Mouse (Mus musculus) spleen, adult 18-20 months (tissue): ENCODE results near the gene Sh3bgrl.
"Not testable (repeated sequence)": the region's sequence is repeated elsewhere in the genome, so short reads cannot be mapped to it uniquely, and the experiment has no call there.

Source experiments
- DNase-seq, 2 experiments: peaks; one replicate each; pipeline ENCODE4 v3.0.0; 2022; ENCODE audit warnings: mixed read lengths in 2 of 2

Gene Sh3bgrl

DNA sequence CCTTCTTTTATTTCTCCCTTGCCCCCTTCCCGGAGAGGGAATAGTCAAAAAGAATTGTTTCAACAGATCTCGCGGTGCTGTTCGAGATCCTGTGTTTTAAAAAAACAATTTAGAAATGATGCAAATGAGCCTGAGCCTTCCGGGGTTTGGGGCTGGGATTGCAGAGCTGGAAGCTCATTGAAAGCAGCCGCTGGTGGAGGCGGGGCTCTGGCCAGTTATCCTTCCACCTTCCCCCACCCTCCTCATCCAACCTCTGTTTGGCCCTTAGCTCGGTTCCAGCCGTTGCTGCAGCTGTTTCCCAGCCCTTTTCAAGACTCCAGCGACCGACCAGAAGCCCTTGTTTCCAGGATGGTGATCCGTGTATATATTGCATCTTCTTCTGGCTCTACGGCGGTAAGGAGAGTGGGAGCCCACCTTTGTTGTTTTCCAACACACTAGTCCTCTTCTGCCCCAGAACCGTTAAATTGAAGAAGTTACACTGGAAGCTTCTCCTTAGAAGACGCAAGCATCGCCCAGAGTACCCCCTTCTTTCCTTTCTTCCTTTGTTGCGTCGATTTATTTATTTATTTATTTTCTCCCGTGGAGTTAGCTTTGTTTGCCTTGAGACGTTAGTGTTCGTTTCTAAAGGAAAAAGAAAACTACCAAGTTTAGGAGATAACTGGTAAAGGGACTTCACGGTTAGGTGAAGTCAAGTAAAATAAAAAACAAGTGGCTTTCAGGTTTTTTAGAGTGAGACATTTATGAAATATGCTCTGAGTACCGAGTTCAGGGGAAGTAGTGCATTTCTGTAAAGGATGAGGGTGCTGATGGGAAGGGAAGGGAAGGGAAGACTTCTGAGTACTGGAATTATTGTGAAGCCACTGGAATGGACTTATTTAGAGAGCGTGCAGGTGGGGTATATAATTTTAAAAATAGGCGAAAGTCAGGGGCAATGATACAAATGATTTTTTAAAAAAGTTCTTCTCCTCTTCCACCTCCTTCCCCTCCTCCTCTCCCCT, at the start of gene Sh3bgrl:
Gene Sh3bgrl (plus strand): TSS at position 121 of the 998 bp plus-strand sequence.
- peak; percentile 40 to 49 for DNase-seq

DNA sequence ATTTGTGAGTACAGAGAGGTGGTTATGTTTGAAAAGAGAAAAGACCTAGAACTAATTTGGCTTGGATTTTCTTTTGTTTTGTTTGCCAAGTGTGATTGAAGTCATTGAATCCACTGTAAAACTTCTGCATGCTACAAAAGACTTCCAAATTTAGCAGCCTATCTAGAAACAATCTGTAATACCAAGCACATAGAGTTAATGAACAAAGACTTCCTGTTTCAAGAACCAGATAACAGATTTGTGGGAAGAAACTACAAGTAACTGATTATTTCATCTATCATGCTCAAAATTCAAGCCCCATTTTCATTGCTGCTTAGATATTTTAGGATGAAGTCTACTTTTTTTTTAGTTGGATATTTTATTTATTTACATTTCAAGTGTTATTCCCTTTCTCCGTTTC, 47.4 kb upstream of the Sh3bgrl start:
- no peak for DNase-seq

DNA sequence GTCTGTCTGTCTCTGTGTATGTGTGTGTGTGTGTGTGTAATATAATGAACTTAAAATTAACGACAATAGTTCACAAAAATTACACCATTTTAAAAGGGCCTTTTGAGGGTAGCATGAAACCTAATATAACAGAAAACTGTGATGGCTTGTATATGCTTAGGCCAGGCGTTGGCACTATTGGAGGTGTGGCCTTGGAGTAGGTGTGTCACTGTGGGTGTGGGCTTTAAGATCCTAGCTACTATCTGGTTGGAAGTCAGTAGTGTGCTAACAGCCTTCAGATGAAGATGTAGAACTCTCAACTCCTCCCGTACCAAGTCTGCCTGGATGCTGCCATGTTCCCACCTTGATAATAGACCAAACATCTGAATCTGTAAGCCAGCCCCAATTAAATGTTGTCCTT, 23.4 kb upstream of the Sh3bgrl start:
- no peak for DNase-seq

DNA sequence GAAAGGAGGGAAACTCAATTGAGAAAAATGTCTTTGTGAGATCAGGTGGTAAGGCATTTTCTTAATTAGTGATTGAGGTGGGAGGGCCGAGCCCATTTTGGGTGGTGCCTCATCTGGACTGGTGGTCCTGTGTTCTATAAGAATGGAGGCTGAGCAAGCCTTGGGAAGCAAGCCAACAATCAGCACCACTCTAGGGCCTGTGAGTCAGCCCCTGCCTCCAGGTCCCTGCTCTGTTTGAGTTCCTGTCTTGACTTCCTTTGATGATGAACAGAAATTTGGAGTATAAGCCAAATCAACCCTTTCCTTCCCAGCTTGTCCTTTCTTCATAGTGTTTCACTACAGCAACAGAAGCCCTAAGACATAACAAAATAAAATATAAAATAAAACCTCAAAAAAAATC, 19.4 kb upstream of the Sh3bgrl start:
- no peak for DNase-seq

DNA sequence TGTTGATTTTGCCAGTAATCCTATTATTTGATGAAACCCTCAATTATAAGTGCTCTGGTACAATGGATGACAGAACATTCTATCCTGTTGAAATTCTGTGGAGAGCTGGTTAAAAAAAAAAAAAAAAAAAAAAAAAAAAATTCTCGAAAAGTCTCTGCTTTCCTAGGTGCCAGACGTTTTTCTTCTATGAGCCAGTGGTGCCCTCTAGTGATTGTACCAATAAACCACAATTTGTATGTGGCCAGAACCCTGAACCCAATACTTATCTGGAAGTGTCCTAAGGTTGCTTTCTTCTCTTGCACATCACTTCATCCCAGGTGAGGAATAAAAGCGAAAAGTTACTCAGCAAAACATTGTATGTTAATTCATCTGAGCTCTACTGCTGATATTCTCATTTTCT, 18.8 kb upstream of the Sh3bgrl start:
- DNase-seq: no peak

DNA sequence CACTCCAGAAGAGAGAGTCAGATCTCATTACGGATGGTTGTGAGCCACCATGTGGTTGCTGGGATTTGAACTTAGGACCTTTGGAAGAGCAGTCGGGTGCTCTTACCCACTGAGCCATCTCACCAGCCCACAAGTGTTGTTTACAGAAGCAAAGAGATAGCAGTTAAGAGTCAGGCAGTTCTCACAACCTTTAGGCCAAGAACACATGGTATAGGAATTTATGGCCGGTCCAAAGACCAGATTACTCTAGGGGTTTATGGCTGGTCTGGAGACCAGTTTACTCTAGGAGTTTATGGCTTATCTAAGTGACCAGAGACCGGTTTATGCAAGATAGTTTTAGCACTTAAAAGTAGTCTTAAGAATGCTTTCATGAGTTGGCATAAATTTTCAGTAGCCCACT, 15.8 kb upstream of the Sh3bgrl start:
- not testable (repeated sequence) for DNase-seq

DNA sequence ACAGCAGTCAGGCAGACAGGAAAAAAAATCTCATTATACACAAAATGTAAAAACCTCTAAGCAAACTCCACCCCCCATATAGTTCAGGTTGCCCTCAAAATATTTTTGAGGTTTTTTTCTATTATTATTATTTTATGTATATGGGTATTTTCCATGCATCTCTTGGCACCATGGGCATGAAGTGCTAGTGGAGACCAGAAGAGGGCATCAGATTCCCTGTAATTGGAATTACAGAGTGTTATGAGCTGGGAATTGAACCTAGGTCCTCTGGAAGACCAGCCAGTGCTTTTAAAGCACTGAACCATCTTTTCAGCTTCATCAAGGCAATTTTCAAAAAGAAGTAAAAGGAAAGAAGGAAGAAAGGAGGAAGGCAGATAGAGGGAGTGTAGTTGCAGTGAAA, 8.1 kb upstream of the Sh3bgrl start:
- no peak for DNase-seq

DNA sequence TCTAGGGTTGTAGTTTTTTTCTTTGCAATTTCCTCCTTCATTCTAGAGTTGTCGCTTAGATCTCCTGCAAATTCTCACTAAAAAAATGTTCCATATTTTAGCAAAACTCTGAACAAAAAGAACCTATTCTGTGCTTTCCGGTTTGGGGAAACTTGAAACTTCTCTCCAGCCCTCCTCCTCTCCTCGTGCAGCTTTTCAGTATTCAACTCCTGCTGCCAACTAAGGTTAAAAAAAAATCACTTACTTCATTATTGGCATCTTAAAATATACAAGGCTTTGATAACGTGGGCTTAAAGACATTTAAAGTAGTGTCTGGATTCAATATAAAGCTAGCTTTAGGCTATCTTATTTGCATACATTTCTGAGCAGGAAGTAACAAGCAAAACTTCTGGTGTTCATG, 365 bp upstream of the Sh3bgrl start:
- no peak for DNase-seq

DNA sequence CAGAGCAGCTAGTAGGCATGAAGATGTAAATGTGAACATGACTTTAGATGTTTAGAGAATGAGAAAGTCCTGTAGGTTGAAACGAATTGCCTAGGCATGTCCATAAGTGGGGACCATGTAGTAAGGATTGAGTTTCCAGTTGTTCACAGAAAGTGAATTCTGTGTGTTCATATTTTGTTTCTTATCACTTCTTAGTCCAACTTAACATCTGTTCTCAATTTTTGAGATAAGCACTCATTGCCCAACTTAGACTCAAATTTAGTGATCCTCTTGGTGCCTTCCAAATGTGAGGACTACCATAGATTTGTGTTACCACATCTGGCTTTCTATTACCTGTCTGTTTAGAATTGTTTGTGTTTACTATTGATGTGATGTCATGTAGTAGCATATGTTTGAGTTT, 3.3 kb downstream of the Sh3bgrl start:
- no peak for DNase-seq

DNA sequence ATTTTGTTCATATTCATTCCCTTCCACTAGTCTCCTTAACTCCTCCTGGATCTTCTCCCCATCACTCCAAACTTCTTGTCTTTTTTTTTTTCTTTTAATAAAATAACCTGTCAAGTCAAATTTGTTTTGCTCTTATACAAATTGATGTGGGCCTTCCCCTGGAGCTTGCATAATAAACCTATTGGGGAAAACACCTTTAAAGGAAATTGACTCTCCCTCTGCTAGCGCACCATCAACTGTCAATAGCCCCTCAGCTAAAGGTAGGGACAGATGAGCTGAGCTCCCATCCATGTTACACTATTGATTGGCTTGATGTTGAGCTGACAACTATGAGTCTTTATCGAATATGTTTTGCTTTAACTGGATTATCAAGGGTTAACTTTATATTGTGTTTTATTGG, 5.3 kb downstream of the Sh3bgrl start:
- no peak for DNase-seq

DNA sequence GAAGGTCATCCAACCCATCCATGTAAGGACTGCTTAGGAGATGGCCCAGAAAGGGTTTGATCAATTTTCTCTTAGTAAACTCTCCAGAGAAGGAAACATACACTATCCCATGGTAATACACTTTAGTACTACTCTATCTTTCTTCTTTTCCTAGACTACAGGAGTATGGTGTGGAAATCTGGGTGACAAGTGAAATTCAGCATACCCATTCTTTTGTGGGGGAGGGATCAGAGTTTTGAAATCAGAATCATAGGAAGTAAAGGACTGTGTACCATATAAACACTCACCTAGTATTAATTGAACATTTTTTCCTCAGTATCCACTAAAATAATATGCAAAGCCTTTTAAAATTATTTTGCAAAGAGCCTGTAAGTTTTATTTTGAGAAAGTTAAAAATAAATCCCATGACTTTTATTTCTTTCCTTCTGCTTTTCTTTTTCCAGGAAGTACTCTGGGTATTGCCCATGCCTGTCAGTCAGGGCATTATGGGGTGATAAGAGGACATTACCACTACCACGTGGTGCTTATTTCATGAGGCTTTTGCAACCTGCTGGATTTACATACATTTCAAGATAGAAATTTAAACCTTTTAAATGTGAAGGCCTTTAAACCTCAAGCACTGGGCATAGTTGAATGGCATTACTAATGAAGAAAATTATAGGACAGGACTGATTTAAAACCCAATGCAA, 13.1 kb downstream of the Sh3bgrl start:
- no peak for DNase-seq

DNA sequence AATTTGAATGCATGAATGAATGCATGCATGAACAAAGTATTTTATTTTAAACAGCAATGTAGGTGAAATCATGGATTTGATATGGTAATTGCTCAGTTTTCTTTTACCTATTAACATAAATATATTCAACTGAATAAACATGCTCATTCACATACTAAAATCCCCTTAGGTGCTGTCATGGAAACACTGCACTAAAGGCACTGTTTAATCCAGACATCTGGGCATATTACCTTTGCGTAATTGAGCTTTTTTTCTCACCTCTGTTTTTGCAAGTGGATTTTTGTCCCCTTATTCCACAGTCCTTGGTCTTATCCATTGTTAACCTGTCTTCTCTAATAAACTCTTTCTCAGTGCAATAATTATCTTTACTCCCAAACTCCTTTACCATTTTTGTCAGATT, 17.7 kb downstream of the Sh3bgrl start:
- DNase-seq: no peak

DNA sequence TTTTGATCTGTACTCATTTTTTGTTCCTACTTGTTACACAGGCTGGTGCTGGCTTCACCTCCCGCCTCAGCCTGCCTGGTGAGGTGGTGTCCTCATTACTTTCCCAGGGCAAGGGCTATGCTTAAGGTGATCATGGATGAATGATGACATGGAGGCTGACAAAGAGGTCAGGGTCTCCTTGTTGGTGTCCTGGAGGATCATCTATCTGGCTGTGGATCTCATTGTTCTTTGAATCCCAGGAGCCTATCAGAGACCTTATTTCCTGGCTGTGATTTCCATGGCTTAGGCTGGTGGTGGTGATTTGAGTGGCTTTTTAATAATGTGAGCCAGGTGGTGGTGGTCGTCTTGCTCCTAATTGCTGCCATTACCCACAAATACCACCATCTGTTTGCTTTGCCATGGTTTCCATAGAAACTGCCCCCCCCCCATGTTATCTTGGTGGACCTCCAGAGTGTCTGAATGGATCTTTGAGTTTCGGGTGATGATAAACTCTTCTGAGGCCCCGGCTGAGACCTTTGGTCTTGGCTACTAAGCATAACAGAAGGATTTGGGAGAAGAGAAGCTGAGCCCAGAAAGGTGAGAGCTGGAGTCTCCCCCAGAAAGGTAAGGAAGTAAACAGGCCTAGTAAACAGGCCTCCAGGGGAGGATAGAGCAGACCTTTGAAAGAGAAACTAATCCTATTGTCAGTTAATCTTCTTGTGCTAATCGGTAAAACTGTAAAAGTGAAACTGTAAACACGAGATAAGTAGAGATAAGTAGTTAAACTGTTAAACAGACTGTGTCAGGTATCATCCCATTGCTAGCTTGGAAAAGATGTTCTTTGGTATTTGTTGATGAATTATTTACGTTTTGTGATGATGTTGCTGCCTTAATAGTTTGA, 18.5 kb downstream of the Sh3bgrl start:
- DNase-seq: no peak

DNA sequence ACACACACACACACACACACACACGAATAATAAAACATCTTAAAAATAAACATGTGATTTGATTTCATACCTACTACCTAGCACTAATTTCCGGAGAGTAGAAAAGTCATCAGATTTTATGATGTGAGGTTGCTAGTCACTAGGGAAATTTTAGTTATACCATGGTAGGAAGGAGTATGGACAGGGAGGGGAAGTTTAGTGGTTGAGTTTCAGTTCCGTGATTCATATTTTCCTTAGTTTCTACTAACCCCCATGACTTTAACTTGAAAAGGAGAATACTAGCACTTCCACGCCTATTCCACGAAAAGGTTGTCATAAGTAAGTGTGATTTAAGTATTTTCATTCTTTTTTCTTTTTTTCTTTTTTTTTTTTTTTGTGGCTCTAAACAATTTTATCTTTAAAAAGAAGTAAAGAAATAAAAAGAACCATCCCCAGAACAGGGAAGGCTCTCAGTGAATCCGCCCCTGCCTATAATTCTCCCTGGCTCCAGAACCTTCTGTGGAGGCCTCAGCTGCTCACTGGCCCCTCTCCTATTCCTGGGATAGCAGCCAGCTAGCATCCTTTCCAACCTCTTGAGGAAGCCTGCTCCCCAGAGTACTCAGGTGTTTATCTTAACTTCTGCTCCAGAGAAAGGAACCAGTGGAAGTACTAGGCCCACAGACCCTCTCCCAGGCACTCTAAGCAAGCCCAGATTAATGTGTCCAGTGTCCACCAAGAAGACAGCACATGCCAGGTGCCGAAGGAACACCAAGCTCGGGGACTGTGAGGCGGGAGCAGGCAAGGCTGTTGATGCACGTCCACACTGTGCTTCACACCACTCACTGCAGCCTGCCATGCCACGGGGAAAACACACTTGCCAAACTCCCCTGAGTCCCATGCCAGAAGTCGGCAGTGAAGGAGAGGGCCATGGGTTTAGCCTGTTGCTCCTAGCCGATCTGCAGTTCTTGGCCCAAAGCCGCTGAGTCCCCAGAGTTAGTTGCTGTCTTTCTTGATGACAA, 25.0 kb downstream of the Sh3bgrl start:
- no peak for DNase-seq

DNA sequence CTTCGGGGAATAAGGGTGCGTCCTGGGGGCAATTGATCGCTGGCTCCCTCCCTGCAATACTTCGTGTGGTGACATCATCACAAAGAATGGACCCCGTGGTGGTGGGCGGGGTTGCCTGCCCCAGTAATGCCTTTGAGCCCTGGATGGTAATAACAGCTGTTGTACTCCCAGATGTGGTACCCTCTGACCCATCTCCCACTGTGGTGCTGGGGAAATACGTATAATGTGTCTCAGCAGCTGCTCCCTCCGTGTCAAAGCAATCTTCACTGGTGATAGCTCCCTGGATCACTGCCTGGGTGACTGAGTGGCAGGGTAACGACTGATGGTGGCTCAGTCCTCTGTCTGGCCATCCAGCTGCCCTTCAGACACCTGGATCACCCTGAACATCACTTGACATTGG, 26.0 kb downstream of the Sh3bgrl start:
- DNase-seq: no peak

DNA sequence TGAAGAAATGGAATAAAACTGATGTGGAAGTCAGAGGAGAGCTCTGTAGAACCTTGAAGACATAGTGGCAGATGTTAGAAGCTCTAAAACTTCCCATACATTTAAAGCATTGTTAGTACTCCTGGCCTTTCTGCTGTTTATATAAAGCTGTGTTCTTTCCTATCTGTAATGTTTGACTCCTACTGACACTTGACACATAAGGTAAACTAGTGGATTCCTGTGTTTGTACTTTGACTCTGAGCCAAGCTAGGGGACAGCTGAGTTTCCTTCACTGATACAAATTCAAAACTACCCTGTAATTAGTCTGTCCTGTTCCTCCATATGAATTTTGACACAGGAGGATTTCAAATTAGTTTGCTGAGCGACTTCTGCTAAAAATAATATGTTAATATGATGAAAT, 27.5 kb downstream of the Sh3bgrl start:
- no peak for DNase-seq

DNA sequence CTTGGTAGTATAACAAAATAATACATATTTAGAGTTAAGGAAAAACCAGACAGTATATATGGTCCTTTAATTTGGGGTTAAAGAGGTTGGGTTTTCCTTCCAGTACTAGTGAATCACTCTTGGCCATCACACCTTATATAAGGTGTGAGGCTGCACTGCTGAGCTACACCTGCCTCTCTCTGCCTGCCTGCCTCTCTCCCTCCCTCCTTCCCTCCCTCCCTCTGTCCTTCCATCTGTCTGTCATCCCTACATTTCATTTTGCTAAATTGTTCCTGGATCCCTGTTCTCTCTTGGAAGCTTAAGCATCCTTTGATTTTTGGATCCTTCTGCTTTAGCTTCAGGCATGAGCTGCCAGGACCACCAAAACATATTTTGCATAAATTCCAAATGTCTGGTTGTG, 28.6 kb downstream of the Sh3bgrl start:
- no peak for DNase-seq

DNA sequence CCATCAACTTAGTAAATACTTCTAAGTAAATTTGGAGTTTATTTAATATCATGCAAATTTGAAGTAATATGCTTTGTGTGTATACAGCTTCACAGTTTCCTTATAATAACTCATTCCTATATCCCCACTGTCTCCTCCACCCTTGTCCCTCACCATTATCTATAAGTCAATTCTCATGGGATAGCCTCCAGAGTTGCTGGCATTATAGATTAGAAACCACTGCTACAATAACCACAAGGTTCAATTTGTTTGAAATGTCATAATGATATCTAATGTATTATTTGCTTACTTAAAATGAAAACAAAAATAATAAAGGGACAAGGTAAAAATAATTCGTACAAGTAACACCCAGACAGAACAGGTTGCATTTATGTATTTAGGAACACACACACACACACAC, 31.7 kb downstream of the Sh3bgrl start:
- DNase-seq: no peak

DNA sequence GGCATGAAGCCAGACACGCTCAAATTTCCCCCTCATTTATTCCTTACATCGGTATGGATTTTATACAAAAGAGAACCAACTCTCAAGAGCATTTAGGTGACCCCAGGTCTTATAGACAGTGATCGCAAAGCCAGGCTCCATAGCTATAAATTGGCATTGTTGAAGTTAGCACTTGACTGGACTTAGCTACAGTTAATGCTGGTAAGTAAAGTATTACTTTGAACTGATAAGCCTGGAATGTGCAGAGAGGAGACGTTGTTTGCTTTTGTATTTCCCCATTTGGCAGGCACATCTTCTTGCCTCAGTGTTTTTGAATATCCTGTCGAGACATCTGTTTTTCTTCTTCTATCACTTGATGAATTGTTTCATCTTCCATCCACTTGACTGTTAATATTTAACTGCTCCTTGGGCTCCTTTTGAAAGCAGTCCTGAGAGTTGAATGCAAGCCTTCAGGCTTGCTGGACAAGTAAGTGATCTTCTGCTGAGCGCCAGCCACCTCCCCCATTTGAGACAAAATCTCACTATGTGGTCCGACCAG, 32.5 kb downstream of the Sh3bgrl start:
- no peak for DNase-seq

DNA sequence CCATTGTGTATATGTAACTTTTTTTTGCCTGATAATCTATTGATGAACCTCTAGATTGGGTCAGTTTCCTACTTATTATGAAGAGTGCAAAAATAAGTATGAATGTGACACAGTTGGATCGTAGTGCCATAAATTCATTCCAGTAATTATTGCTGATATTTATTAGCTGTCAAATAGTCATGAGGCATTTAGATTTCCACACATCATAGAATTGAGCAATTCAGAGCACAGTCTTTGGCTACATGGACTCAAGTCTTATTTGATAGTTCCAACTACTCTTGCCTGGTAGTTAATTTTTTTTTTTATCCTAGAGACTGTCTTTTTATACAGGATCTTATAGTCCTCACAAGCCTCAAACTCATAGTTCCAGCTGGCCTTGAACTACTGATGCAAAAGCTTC, 34.9 kb downstream of the Sh3bgrl start:
- DNase-seq: no peak

DNA sequence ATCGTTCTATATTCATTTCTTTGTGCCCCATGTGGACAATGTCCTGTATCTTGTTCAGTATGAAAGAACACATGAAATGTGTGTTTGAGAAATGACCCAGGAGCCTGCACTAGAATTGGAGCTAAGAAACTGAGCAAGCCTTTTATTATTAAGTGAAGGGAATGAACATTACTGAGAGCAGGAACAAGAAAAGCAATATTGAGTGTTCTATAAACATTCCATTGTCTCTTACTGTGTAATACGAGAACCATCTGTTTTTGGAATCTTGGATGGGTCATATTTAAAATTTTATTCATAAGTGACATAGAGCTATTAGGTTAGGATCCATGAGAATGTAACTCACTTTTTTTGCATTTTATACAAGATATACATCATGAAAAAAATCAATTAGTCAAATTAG, 36.7 kb downstream of the Sh3bgrl start:
- DNase-seq: no peak

DNA sequence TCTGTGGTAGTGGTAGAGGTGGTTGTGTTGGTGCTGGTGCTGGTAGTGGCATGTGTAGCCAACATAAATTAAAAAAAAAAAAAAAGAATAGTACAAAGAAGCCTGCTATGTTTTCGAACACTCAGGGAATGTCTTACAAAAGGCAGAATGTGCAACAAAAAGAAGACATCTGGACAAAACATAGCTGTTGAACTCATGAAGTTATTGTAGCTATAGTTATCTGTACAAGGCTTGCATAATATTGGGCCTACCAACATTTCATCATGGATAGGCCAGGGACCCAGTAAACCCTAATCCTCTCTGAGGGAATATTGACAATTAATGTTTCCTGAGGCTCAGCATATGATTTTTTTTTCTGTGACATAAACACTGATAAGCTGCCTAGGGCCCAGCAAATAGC, 37.3 kb downstream of the Sh3bgrl start:
- DNase-seq: no peak
